Mouse (Mus musculus) monocyte, adult 5-6 weeks (primary cell): ENCODE results near the gene Fam151b. TPM values are rescaled to one million over a fixed set of nuclear protein-coding genes. Genes with fewer than 3 reads are reported as not detected.

Experiments used
- ATAC-seq: fragments of 153-309, 156-312 bp; replicated peaks from 2 replicates; pipeline ENCODE4 v1.8.0; 2017; ENCODE audit warnings: mild to moderate bottlenecking; ENCODE audit not compliant: low TSS enrichment, insufficient number of reproducible peaks, severe bottlenecking, poor library complexity, low FRiP score
- total RNA-seq: library from RNA; stranded (forward); fragments of 200-1000, 200-491, 200-594 nt; gene quantifications from 3 replicates; pipeline ENCODE4 v1.2.3, GENCODE M21; 2017

The Fam151b gene
- total RNA-seq = 9.9 to 14.8 TPM (median 14.0 TPM) in 3 replicates

GRCm38 (mm10) chr13:92483852-92484463, at the start of gene Fam151b:
Gene Fam151b, minus strand, starts transcription at chr13:92484015.
- peak; percentile 99 for ATAC-seq

- ATAC-seq = no peak
Observed at GRCm38 (mm10) chr13:92532216-92532615, 48.4 kb upstream of the Fam151b start.

GRCm38 (mm10) chr13:92531237-92531636, 47.4 kb upstream of the Fam151b start:
- ATAC-seq = no peak

DNA sequence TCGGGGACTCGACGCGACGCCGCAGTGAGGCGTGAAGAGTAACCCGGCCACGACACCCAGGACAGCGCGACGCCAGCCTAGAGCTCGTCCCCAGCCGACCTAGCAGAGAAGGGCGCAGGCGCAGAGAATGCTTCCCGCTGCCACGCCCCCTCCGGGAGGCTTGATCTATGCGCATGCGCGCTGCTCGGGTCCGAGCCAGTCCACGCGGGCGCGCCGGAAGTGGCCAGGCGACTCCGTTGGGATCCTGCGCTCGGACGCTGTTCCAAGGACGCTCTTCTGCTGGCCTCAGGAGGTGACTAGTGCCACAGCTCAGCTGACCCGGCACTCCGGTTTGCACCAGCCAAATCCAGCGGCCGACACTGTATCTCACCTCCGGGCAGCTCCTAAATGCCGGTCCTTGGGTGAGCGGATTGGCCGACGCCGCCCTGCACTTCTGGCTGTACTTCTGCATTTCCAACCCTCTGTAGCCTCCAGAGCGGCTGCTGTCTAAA, 47.0 kb upstream of the Fam151b start, which contains the start of gene Zfyve16:
Zfyve16 (minus strand) TSS at position 148 of the 491 bp plus-strand sequence.
- peak; percentile 86 for ATAC-seq

- no peak for ATAC-seq
Observed at GRCm38 (mm10) chr13:92529828-92530720, 46.3 kb upstream of the Fam151b start.

DNA sequence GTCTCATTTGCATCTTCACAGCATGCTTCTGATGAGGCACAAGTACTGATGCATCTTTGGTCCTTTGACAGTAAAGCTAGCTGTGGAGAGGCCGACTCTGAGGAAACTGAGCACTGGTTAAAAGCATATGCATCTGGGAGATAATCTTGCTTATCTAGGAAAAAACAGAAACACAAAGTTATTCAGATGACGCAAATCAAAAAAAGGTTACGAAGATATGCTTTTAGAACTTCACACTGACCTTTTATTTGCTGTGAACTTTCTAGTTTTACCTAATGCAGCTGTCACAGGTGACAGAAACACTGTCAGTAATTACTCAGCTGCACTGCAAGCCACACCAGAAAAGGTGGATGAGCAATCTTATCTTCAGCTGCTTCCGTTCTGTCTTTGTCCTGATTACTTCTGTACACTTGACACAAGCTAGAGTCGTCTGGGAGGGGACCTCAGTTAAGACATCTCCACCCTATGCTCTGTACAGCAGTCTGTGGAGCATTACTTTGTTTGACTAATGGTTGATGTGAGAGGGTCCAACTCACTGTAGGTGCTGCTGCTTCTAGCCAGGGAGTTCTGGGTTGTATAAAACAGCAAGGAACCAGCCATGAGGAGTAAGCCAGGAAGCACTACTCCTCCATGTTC, 39.5 kb upstream of the Fam151b start:
- ATAC-seq = no peak

- ATAC-seq = no peak
Observed at GRCm38 (mm10) chr13:92504871-92505270, 21.1 kb upstream of the Fam151b start.

- ATAC-seq = no peak
Observed at GRCm38 (mm10) chr13:92491923-92492322, 8.1 kb upstream of the Fam151b start.

DNA sequence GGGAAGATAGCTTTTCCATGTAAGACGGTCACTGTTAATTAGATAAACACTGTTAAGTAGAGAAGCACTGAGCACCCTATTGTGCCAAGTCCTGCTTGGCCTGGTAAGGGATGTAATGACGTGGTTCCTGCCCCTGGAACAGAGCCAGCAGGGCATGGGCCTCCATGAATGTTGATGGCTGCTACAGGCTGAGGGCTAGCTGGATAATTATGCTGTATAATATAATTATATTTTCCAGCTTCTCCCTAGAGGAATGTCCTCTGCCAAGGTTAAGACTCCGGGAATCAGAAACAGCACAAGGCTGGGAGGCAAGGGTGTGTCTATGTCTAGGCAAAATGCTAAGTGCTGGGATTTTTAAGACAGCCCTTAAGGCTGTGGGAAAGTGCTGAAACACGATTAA, 7.0 kb upstream of the Fam151b start:
- ATAC-seq = no peak

GRCm38 (mm10) chr13:92483348-92483747, 467 bp downstream of the Fam151b start:
- ATAC-seq = no peak

DNA sequence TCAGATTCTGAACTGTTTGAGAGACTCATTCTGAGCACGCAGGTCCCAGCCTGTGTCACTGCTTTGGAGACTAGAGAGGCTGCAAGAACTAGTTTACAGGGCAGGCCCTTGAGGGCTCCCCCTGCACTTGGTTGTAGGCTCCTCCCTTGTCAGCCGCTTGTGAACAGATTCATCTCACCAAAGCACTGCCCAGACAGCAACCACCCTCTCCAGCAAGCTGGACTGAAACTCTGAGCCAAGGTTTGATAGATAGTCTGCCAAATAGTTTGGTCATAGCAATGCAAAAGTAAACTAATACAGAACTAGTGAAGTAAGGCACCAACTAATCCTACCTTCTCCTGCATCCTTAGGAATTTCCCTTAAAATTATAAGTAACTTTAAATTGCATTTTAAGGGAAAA, 13.7 kb downstream of the Fam151b start:
- ATAC-seq = no peak

- ATAC-seq = no peak
Observed at GRCm38 (mm10) chr13:92469381-92469780, 14.4 kb downstream of the Fam151b start.

- no peak for ATAC-seq
Observed at GRCm38 (mm10) chr13:92467891-92468290, 15.9 kb downstream of the Fam151b start.

- ATAC-seq = no peak
Observed at GRCm38 (mm10) chr13:92464698-92465097, 19.1 kb downstream of the Fam151b start.

DNA sequence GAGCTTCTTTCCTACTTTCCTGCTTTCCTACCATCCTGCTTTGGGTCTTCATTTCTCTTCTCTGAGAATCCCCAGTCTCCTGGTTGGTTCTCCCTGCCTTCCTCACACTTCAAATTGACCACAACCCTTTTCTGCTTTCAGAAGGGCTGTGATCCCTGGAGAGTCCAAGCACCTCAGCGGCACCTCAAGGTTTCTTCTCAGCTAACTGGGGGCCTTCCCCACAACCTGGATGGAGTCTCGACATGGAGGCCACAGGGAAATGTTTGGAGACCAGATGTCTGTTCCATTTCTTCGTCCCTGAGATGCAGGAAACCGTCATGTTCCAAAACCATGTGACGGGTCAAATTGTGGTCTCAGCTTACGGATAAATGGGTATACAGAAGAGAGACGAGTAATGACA, 36.9 kb downstream of the Fam151b start:
- no peak for ATAC-seq

DNA sequence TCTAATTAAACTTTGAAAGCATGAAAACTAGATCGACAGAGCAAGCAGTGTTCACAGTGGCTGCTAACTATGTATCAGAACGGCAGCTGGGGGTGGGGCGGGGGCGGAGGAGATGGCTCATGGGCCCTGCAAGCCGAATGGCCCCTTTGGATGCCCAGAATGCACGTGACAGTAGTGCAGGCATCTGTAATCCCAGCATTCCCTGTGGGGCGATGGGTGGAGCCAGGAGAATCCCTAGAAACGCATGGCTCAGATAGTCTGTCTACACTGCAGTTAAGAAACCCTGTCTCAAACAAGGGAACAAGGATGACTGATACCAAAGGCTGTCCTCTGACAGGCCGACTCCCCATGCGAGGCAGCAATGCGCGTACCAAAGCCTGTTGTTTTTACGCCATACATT, 43.5 kb downstream of the Fam151b start:
- no peak for ATAC-seq

GRCm38 (mm10) chr13:92438656-92439055, 45.2 kb downstream of the Fam151b start:
- ATAC-seq = no peak

DNA sequence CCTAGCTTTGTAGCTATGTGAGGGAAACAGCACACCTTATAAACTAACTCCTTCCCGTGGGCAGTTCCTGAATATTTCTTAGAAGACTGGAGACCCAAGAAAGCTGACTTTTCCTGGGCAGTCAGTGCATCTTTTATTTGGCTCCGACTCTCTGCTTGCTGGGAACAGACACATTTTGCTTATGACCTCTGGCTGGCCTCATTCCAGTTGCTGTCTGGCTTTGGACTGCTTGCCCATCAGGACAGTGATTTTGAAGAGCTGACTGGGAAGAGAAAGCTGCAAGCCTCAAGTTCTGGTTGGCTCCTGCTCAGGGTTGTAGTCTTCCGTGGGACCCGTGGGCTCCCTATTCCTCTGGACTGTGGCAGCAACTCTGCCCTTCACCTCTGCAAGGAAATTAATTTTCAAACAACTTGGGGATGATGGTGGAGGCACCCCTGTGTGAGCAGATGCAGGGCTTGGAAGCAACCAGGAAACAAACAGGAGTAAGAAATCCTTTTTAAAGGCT, 56.4 kb downstream of the Fam151b start:
- no peak for ATAC-seq
